Mouse (Mus musculus) stomach, embryonic 14.5 days (tissue): ENCODE results near the gene Lrrc19. TPM values are rescaled to one million over a fixed set of nuclear protein-coding genes. Genes with fewer than 3 reads are reported as not detected.
"Not testable (repeated sequence)": the region's sequence is repeated elsewhere in the genome, so short reads cannot be mapped to it uniquely, and the experiment has no call there.

Experiments
- ATAC-seq: fragments of 200-750 bp; cut with Nextera tagmentation; 2 replicates; pipeline ENCODE4 v1.8.0; 2017; ENCODE audit warnings: low read depth, moderate TSS enrichment; ENCODE audit not compliant: insufficient number of reproducible peaks, insufficient read depth, low FRiP score
- H3K27ac ChIP-seq: fragments of 300-500 bp; sonication (generic); 2 replicates; pipeline ENCODE4 v1.5.1; 2014; ENCODE audit warnings: mild to moderate bottlenecking, low read length, moderate library complexity, mixed read lengths
- H3K27me3 ChIP-seq: fragments of 300-500 bp; sonication (generic); 2 replicates; pipeline ENCODE4 v1.6.1; 2014; ENCODE audit warnings: low read length, control low read depth, mixed read lengths; ENCODE audit not compliant: control insufficient read depth, insufficient read depth
- H3K36me3 ChIP-seq: fragments of 300-500 bp; sonication (generic); 2 replicates; pipeline ENCODE4 v1.6.1; 2014; ENCODE audit warnings: mild to moderate bottlenecking, control low read depth, low read length, moderate library complexity, mixed read lengths; ENCODE audit not compliant: control insufficient read depth, insufficient read depth
- H3K4me1 ChIP-seq: fragments of 300-500 bp; sonication (generic); 2 replicates; pipeline ENCODE4 v1.6.1; 2014; ENCODE audit warnings: low read length, control low read depth, mixed read lengths; ENCODE audit not compliant: control insufficient read depth, insufficient read depth
- H3K4me2 ChIP-seq: fragments of 300-500 bp; sonication (generic); replicated peaks from 2 replicates; pipeline ENCODE4 v1.6.1; 2014; ENCODE audit warnings: low read depth, low read length, control low read depth
- H3K4me3 ChIP-seq: fragments of 300-500 bp; sonication (generic); 2 replicates; pipeline ENCODE4 v1.5.1; 2014; ENCODE audit warnings: low read depth, low read length, control low read depth
- H3K9ac ChIP-seq: fragments of 300-500 bp; sonication (generic); replicated peaks from 2 replicates; pipeline ENCODE4 v1.6.1; 2014; ENCODE audit warnings: low read depth, mild to moderate bottlenecking, control low read depth, low read length, moderate library complexity, mixed read lengths
- H3K9me3 ChIP-seq: fragments of 300-500 bp; sonication (generic); 2 replicates; pipeline ENCODE4 v1.6.1; 2016; ENCODE audit warnings: low read depth, low read length, control low read depth; ENCODE audit not compliant: control insufficient read depth
- WGBS: fragments of 180-500 bp; shearing (Covaris S2); extraction: QIAGEN DNeasy Blood & Tissue Kit; methylation state at CpG from one replicate; pipeline ENCODE4 v1.1.7; 2014; 5-methylcytosine and 5-hydroxymethylcytosine counted together
- polyA plus RNA-seq: library from polyadenylated mRNA; unstranded; fragments of >200 nt; fragmentation: Nextera tagmentation; extraction: Ambion mirVana; gene quantifications from 2 replicates; pipeline ENCODE4 v1.2.1, GENCODE M21; 2014

Gene Lrrc19
- 1.1 and 1.4 TPM in 2 replicates for polyA plus RNA-seq

GRCm38 (mm10) chr4:94649920-94650319 lies at the start of gene Lrrc19:
TSS of gene Lrrc19 (minus strand) at chr4:94650144.
- H3K9me3 ChIP-seq: no peaks in the 10 kb centered on the region
- H3K4me3 ChIP-seq: no peak within 1 kb of the TSS
- ATAC-seq: no peak
- H3K27ac ChIP-seq: no peak within 1 kb of the TSS
- H3K9ac ChIP-seq: no peak within 1 kb of the TSS
- H3K27me3 ChIP-seq: no peaks in the 10 kb centered on the region
- peaks cover 4% of the 10 kb centered on the region for H3K36me3 ChIP-seq
- H3K4me1 ChIP-seq: no peaks in the 10 kb centered on the region
- WGBS: 81% methylated on average over 3 of the region's 3 CpGs
- no peak within 1 kb of the TSS for H3K4me2 ChIP-seq

- ATAC-seq: no peak
These were observed 46.4 kb upstream of the Lrrc19 start for GRCm38 (mm10) chr4:94696368-94696767.

GRCm38 (mm10) chr4:94692175-94692574 lies 42.2 kb upstream of the Lrrc19 start:
- Histone ChIP-seq H3K27me3 (no peaks in the 10 kb centered on the region), H3K4me2 (no peak overlapping the region), H3K9ac (no peak overlapping the region), H3K4me1 (no peaks in the 10 kb centered on the region), H3K36me3 (peaks cover 8% of the 10 kb centered on the region; the same call in 1 of the 2 replicates), H3K27ac (no peak overlapping the region), H3K9me3 (no peaks in the 10 kb centered on the region), H3K4me3 (no peak overlapping the region)
- 83% methylated on average over 2 of the region's 2 CpGs for WGBS
- no peak for ATAC-seq

More at GRCm38 (mm10) chr4:94696368-94696767, 46.4 kb upstream of the Lrrc19 start:
- Histone ChIP-seq H3K4me3 (no peak overlapping the region), H3K9ac (no peak overlapping the region), H3K36me3 (no peaks in the 10 kb centered on the region), H3K4me2 (no peak overlapping the region), H3K27ac (no peak overlapping the region), H3K27me3 (no peaks in the 10 kb centered on the region), H3K9me3 (no peaks in the 10 kb centered on the region), H3K4me1 (no peaks in the 10 kb centered on the region)
- WGBS: 43% methylated on average over 3 of the region's 3 CpGs

- 81% methylated on average over 4 of the region's 4 CpGs for WGBS
- no peaks in the 10 kb centered on the region for H3K9me3 ChIP-seq
- no peak for ATAC-seq
- H3K4me1 ChIP-seq: no peaks in the 10 kb centered on the region
- H3K27me3 ChIP-seq: no peaks in the 10 kb centered on the region
- H3K9ac ChIP-seq: no peak overlapping the region
- no peak overlapping the region for H3K27ac ChIP-seq
- H3K36me3 ChIP-seq: peaks cover 8% of the 10 kb centered on the region; the same call in 1 of the 2 replicates
- no peak overlapping the region for H3K4me3 ChIP-seq
- H3K4me2 ChIP-seq: no peak overlapping the region
These were observed 41.1 kb upstream of the Lrrc19 start for GRCm38 (mm10) chr4:94691078-94691477.

GRCm38 (mm10) chr4:94689804-94690203 lies 39.9 kb upstream of the Lrrc19 start:
- not testable (repeated sequence) for H3K36me3 ChIP-seq, ATAC-seq, H3K4me2 ChIP-seq, H3K27ac ChIP-seq, H3K4me3 ChIP-seq, H3K4me1 ChIP-seq, H3K9ac ChIP-seq, H3K9me3 ChIP-seq, H3K27me3 ChIP-seq
- WGBS: 94% methylated on average over 2 of the region's 2 CpGs

- Histone ChIP-seq H3K4me2 (no peak overlapping the region), H3K36me3 (peaks cover 7% of the 10 kb centered on the region; the same call in 1 of the 2 replicates), H3K27me3 (no peaks in the 10 kb centered on the region), H3K27ac (no peak overlapping the region), H3K9ac (no peak overlapping the region), H3K4me1 (no peaks in the 10 kb centered on the region), H3K9me3 (no peaks in the 10 kb centered on the region), H3K4me3 (no peak overlapping the region)
- WGBS: 85% methylated on average over 5 of the region's 5 CpGs
- no peak for ATAC-seq
These were observed 33.4 kb upstream of the Lrrc19 start for GRCm38 (mm10) chr4:94683305-94683704.

- no peak overlapping the region for H3K27ac ChIP-seq
- H3K36me3 ChIP-seq: 0 out of 2 replicates have a peak, but pooled peaks cover 2% of the 10 kb centered on the region
- H3K4me3 ChIP-seq: no peak overlapping the region
- H3K9ac ChIP-seq: no peak overlapping the region
- no peaks in the 10 kb centered on the region for H3K27me3 ChIP-seq
- ATAC-seq: no peak
- 83% methylated on average over 1 of the region's 1 CpGs for WGBS
- H3K4me1 ChIP-seq: no peaks in the 10 kb centered on the region
- no peak overlapping the region for H3K4me2 ChIP-seq
- no peaks in the 10 kb centered on the region for H3K9me3 ChIP-seq
These were observed 32.1 kb upstream of the Lrrc19 start for GRCm38 (mm10) chr4:94682029-94682428.

- Histone ChIP-seq H3K9me3 (no peaks in the 10 kb centered on the region), H3K9ac (no peak overlapping the region), H3K4me3 (no peak overlapping the region), H3K27me3 (no peaks in the 10 kb centered on the region), H3K4me1 (no peaks in the 10 kb centered on the region), H3K36me3 (0 out of 2 replicates have a peak, but pooled peaks cover 2% of the 10 kb centered on the region), H3K4me2 (no peak overlapping the region), H3K27ac (no peak overlapping the region)
- 87% methylated on average over 2 of the region's 2 CpGs for WGBS
- no peak for ATAC-seq
These were observed 31.2 kb upstream of the Lrrc19 start for GRCm38 (mm10) chr4:94681181-94681580.

GRCm38 (mm10) chr4:94680662-94681061 lies 30.7 kb upstream of the Lrrc19 start:
- H3K27me3 ChIP-seq: no peaks in the 10 kb centered on the region

More at GRCm38 (mm10) chr4:94680662-94681061, 30.7 kb upstream of the Lrrc19 start:
- no peaks in the 10 kb centered on the region for H3K9me3 ChIP-seq
- 0 out of 2 replicates have a peak, but pooled peaks cover 2% of the 10 kb centered on the region for H3K36me3 ChIP-seq
- WGBS: 84% methylated on average over 2 of the region's 2 CpGs
- no peak overlapping the region for H3K4me2 ChIP-seq
- no peak overlapping the region for H3K27ac ChIP-seq
- H3K9ac ChIP-seq: no peak overlapping the region
- no peak for ATAC-seq
- H3K4me3 ChIP-seq: no peak overlapping the region
- H3K4me1 ChIP-seq: no peaks in the 10 kb centered on the region
